Mouse (Mus musculus) hindbrain, embryonic 11.5 days (tissue): ENCODE measurements around the gene Clmp. TPM values are rescaled to one million over a fixed set of nuclear protein-coding genes. Genes with fewer than 3 reads are reported as not detected.

ENCODE experiments used
- ATAC-seq: fragments of 200-750 bp; cut with Nextera tagmentation; 2 replicates; pipeline ENCODE4 v1.8.0; 2017; ENCODE audit warnings: mild to moderate bottlenecking, moderate TSS enrichment, moderate library complexity; ENCODE audit not compliant: low FRiP score
- DNase-seq: peaks from one replicate; pipeline ENCODE4 v3.0.0-alpha.2; 2015; ENCODE audit warnings: low spot score
- H3K27ac ChIP-seq: fragments of 300-500 bp; sonication (generic); 2 replicates; pipeline ENCODE4 v1.5.1; 2014; ENCODE audit warnings: mild to moderate bottlenecking, low read depth, low read length
- H3K27me3 ChIP-seq: fragments of 300-500 bp; sonication (generic); 2 replicates; pipeline ENCODE4 v1.6.1; 2014; ENCODE audit warnings: mild to moderate bottlenecking, low read length, moderate library complexity, mixed read lengths; ENCODE audit not compliant: control insufficient read depth, insufficient read depth
- H3K36me3 ChIP-seq: fragments of 300-500 bp; sonication (generic); 2 replicates; pipeline ENCODE4 v1.6.1; 2014; ENCODE audit warnings: mild to moderate bottlenecking, low read length, moderate library complexity, mixed read lengths; ENCODE audit not compliant: control insufficient read depth, insufficient read depth
- H3K4me1 ChIP-seq: fragments of 300-500 bp; sonication (generic); replicated peaks from 2 replicates; pipeline ENCODE4 v1.6.1; 2014; ENCODE audit warnings: low read length, mixed read lengths; ENCODE audit not compliant: control insufficient read depth, insufficient read depth
- H3K4me2 ChIP-seq: fragments of 300-500 bp; sonication (generic); replicated peaks from 2 replicates; pipeline ENCODE4 v1.6.1; 2014; ENCODE audit warnings: mild to moderate bottlenecking, low read depth, low read length
- H3K4me3 ChIP-seq: fragments of 300-500 bp; sonication (generic); 2 replicates; pipeline ENCODE4 v1.5.1; 2014; ENCODE audit warnings: low read depth, low read length
- H3K9ac ChIP-seq: fragments of 300-500 bp; sonication (generic); 2 replicates; pipeline ENCODE4 v1.6.1; 2014; ENCODE audit warnings: low read depth, low read length
- H3K9me3 ChIP-seq: fragments of 300-500 bp; sonication (generic); 2 replicates; pipeline ENCODE4 v1.6.1; 2016; ENCODE audit warnings: low read length; ENCODE audit not compliant: control insufficient read depth
- WGBS: fragments of 180-500 bp; shearing (Covaris S2); extraction: QIAGEN DNeasy Blood & Tissue Kit; methylation state at CpG from one replicate; pipeline ENCODE4 v1.1.7; 2014; 5-methylcytosine and 5-hydroxymethylcytosine counted together
- polyA plus RNA-seq: library from polyadenylated mRNA; unstranded; fragments of >200 nt; fragmentation: Nextera tagmentation; extraction: Ambion mirVana; gene quantifications from 2 replicates; pipeline ENCODE4 v1.2.1, GENCODE M21; 2014

The Clmp gene
- polyA plus RNA-seq, 1 experiment from 2014 or later, result 45.6 TPM

GRCm38 (mm10) chr9:40808907-40809280, 123.1 kb downstream of the Clmp start:
- Histone ChIP-seq H3K4me1 (no peaks in the 10 kb centered on the region; the same call in 1 of the 2 replicates), H3K36me3 (no peaks in the 10 kb centered on the region; the same call in 1 of the 2 replicates), H3K27me3 (no peaks in the 10 kb centered on the region), H3K27ac (peak overlapping the region; percentile 66; the same call in 1 of the 2 replicates), H3K9ac (no peak overlapping the region), H3K4me3 (no peak overlapping the region), H3K4me2 (no peak overlapping the region), H3K9me3 (no peaks in the 10 kb centered on the region)
- DNase-seq (no peak), ATAC-seq (peak; percentile 25)
- WGBS, result 39% methylated on average over 8 of the region's 8 CpGs

- Histone ChIP-seq H3K9me3 (no peaks in the 10 kb centered on the region), H3K4me3 (no peak overlapping the region), H3K9ac (no peak overlapping the region), H3K27ac (no peak overlapping the region), H3K4me1 (no peaks in the 10 kb centered on the region; the same call in 1 of the 2 replicates), H3K36me3 (no peaks in the 10 kb centered on the region), H3K27me3 (no peaks in the 10 kb centered on the region), H3K4me2 (no peak overlapping the region)
- DNase-seq (peak; percentile 39), ATAC-seq (no peak)
- 63% methylated on average over 2 of the region's 2 CpGs for WGBS
These were observed 126.1 kb downstream of the Clmp start for GRCm38 (mm10) chr9:40811860-40812259.

GRCm38 (mm10) chr9:40814060-40814459, 128.3 kb downstream of the Clmp start:
- no peak for ATAC-seq
- Histone ChIP-seq H3K27ac (no peak overlapping the region), H3K4me1 (no peaks in the 10 kb centered on the region), H3K4me2 (no peak overlapping the region), H3K4me3 (no peak overlapping the region), H3K27me3 (no peaks in the 10 kb centered on the region), H3K9me3 (no peaks in the 10 kb centered on the region), H3K36me3 (no peaks in the 10 kb centered on the region), H3K9ac (no peak overlapping the region)
- no peak for DNase-seq
- WGBS, result 91% methylated on average over 7 of the region's 7 CpGs

GRCm38 (mm10) chr9:40817325-40818028, 131.7 kb downstream of the Clmp start:
- 82% methylated on average over 5 of the region's 5 CpGs for WGBS
- Histone ChIP-seq H3K4me2 (no peak overlapping the region), H3K9ac (no peak overlapping the region), H3K9me3 (no peaks in the 10 kb centered on the region), H3K27ac (no peak overlapping the region), H3K36me3 (no peaks in the 10 kb centered on the region), H3K4me3 (no peak overlapping the region), H3K4me1 (0 out of 2 replicates have a peak, but pooled peaks cover 4% of the 10 kb centered on the region), H3K27me3 (no peaks in the 10 kb centered on the region)
- DNase-seq (no peak), ATAC-seq (no peak)

GRCm38 (mm10) chr9:40825601-40826000, 139.8 kb downstream of the Clmp start:
- ATAC-seq, result no peak
- Histone ChIP-seq H3K36me3 (no peaks in the 10 kb centered on the region), H3K4me2 (no peak overlapping the region), H3K27ac (no peak overlapping the region), H3K4me3 (no peak overlapping the region), H3K9ac (no peak overlapping the region), H3K27me3 (no peaks in the 10 kb centered on the region), H3K4me1 (0 out of 2 replicates have a peak, but pooled peaks cover 4% of the 10 kb centered on the region), H3K9me3 (no peaks in the 10 kb centered on the region)
- 50% methylated on average over 6 of the region's 6 CpGs for WGBS
- no peak for DNase-seq

GRCm38 (mm10) chr9:40827366-40827765, 141.6 kb downstream of the Clmp start:
- DNase-seq, result no peak
- H3K4me2 ChIP-seq, result no peak overlapping the region
- H3K27me3 ChIP-seq, result no peaks in the 10 kb centered on the region
- no peaks in the 10 kb centered on the region for H3K4me1 ChIP-seq
- no peak overlapping the region for H3K27ac ChIP-seq
- ATAC-seq, result no peak
- no peak overlapping the region for H3K4me3 ChIP-seq
- no peaks in the 10 kb centered on the region for H3K9me3 ChIP-seq
- no peaks in the 10 kb centered on the region for H3K36me3 ChIP-seq
- WGBS, result 80% methylated on average over 4 of the region's 4 CpGs
- H3K9ac ChIP-seq, result no peak overlapping the region

GRCm38 (mm10) chr9:40834569-40834968, 148.8 kb downstream of the Clmp start:
- no peak overlapping the region for H3K27ac ChIP-seq
- no peaks in the 10 kb centered on the region for H3K27me3 ChIP-seq
- no peak overlapping the region for H3K4me3 ChIP-seq
- H3K9me3 ChIP-seq, result no peaks in the 10 kb centered on the region
- WGBS, result 7% methylated on average over 12 of the region's 12 CpGs
- ATAC-seq (no peak), DNase-seq (peak; percentile 92)
- no peak overlapping the region for H3K4me2 ChIP-seq
- no peaks in the 10 kb centered on the region for H3K36me3 ChIP-seq
- H3K4me1 ChIP-seq, result no peaks in the 10 kb centered on the region
- H3K9ac ChIP-seq, result no peak overlapping the region

Other genes starting within 250 kb of the Clmp start
- gene Gramd1b, start 154.6 kb upstream of the Clmp start, polyA plus RNA-seq, result 2.5 and 5.1 TPM in 2 replicates
- gene Gm21915, start 15.3 kb upstream of the Clmp start, polyA plus RNA-seq, result not detected in 2 replicates
- gene Hspa8, start 115.0 kb downstream of the Clmp start, polyA plus RNA-seq, result 3,718 and 3,764 TPM in 2 replicates
- not detected in 2 replicates for gene Bsx, start 188.2 kb downstream of the Clmp start, polyA plus RNA-seq